Mouse (Mus musculus): ENCODE measurements around the gene Bpgm. TPM values are rescaled to one million over a fixed set of nuclear protein-coding genes. Genes with fewer than 3 reads are reported as not detected.

Bpgm gene
- polyA plus RNA-seq, 2 experiments, result 37.5 to 38.5 TPM

- ATAC-seq (ENCODE audit: low FRiP score, low read depth) (no peak), DNase-seq (ENCODE audit: low spot score) (no peak)
- no peak overlapping the region for H3K4me3 ChIP-seq (replicated peaks; ENCODE audit: low read length)
- H3K27me3 ChIP-seq (ENCODE audit: control insufficient read depth, insufficient read depth, low read length), result no peaks in the 10 kb centered on the region
- H3K4me2 ChIP-seq (replicated peaks; ENCODE audit: low read depth, low read length, severe bottlenecking), result no peak overlapping the region
- H3K9me3 ChIP-seq (ENCODE audit: control insufficient read depth, low read length), result no peaks in the 10 kb centered on the region
- TF ChIP-seq POLR2A (IDR thresholded peaks at IDR 0.05; ENCODE audit: borderline replicate concordance, extremely low read depth, insufficient read depth, insufficient read length), result no peak
- no peak overlapping the region for H3K9ac ChIP-seq (ENCODE audit: low read depth, low read length, severe bottlenecking)
- 75% methylated on average over 1 of the region's 1 CpGs for WGBS
- H3K36me3 ChIP-seq (ENCODE audit: control insufficient read depth, insufficient read depth, low read length), result no peaks in the 10 kb centered on the region
- no peak overlapping the region for H3K27ac ChIP-seq (replicated peaks; ENCODE audit: low read depth, low read length)
- no peaks in the 10 kb centered on the region for H3K4me1 ChIP-seq (ENCODE audit: control insufficient read depth, insufficient read depth, low read length)
Measured at GRCm38 (mm10) chr6:34448696-34449095, 27.3 kb upstream of the Bpgm start.

- no peak overlapping the region for H3K4me3 ChIP-seq (replicated peaks; ENCODE audit: low read length)
- H3K4me2 ChIP-seq (replicated peaks; ENCODE audit: low read depth, low read length, severe bottlenecking), result no peak overlapping the region
- H3K27ac ChIP-seq (replicated peaks; ENCODE audit: low read depth, low read length), result no peak overlapping the region
- no peaks in the 10 kb centered on the region for H3K27me3 ChIP-seq (ENCODE audit: control insufficient read depth, insufficient read depth, low read length)
- DNase-seq (ENCODE audit: low spot score), result no peak
- H3K9ac ChIP-seq (ENCODE audit: low read depth, low read length, severe bottlenecking), result no peak overlapping the region
- no peaks in the 10 kb centered on the region for H3K4me1 ChIP-seq (ENCODE audit: control insufficient read depth, insufficient read depth, low read length)
- ATAC-seq (ENCODE audit: low FRiP score, low read depth), result no peak
- TF ChIP-seq POLR2A (IDR thresholded peaks at IDR 0.05; ENCODE audit: borderline replicate concordance, extremely low read depth, insufficient read depth, insufficient read length), result no peak
- 70% methylated on average over 7 of the region's 7 CpGs for WGBS
- H3K36me3 ChIP-seq (ENCODE audit: control insufficient read depth, insufficient read depth, low read length), result no peaks in the 10 kb centered on the region
- H3K9me3 ChIP-seq (ENCODE audit: control insufficient read depth, low read length), result no peaks in the 10 kb centered on the region
Measured at GRCm38 (mm10) chr6:34452963-34453770, 22.8 kb upstream of the Bpgm start.

GRCm38 (mm10) chr6:34459456-34459855 is 16.6 kb upstream of the Bpgm start:
- no peaks in the 10 kb centered on the region for H3K4me1 ChIP-seq (ENCODE audit: control insufficient read depth, insufficient read depth, low read length)
- ATAC-seq (ENCODE audit: low FRiP score, low read depth) (no peak), DNase-seq (ENCODE audit: low spot score) (no peak)
- no peak overlapping the region for H3K4me3 ChIP-seq (replicated peaks; ENCODE audit: low read length)
- H3K9ac ChIP-seq (ENCODE audit: low read depth, low read length, severe bottlenecking), result no peak overlapping the region
- no peaks in the 10 kb centered on the region for H3K9me3 ChIP-seq (ENCODE audit: control insufficient read depth, low read length)
- H3K27ac ChIP-seq (replicated peaks; ENCODE audit: low read depth, low read length), result no peak overlapping the region
- H3K4me2 ChIP-seq (replicated peaks; ENCODE audit: low read depth, low read length, severe bottlenecking), result no peak overlapping the region
- no peaks in the 10 kb centered on the region for H3K36me3 ChIP-seq (ENCODE audit: control insufficient read depth, insufficient read depth, low read length)
- no peak for TF ChIP-seq POLR2A (IDR thresholded peaks at IDR 0.05; ENCODE audit: borderline replicate concordance, extremely low read depth, insufficient read depth, insufficient read length)
- H3K27me3 ChIP-seq (ENCODE audit: control insufficient read depth, insufficient read depth, low read length), result no peaks in the 10 kb centered on the region

- Histone ChIP-seq H3K27ac (replicated peaks; ENCODE audit: low read depth, low read length) (no peak overlapping the region), H3K27me3 (ENCODE audit: control insufficient read depth, insufficient read depth, low read length) (no peaks in the 10 kb centered on the region), H3K4me3 (replicated peaks; ENCODE audit: low read length) (no peak overlapping the region), H3K9me3 (ENCODE audit: control insufficient read depth, low read length) (no peaks in the 10 kb centered on the region), H3K4me1 (ENCODE audit: control insufficient read depth, insufficient read depth, low read length) (no peaks in the 10 kb centered on the region), H3K4me2 (replicated peaks; ENCODE audit: low read depth, low read length, severe bottlenecking) (no peak overlapping the region), H3K9ac (ENCODE audit: low read depth, low read length, severe bottlenecking) (no peak overlapping the region), H3K36me3 (ENCODE audit: control insufficient read depth, insufficient read depth, low read length) (no peaks in the 10 kb centered on the region)
- ATAC-seq (ENCODE audit: low FRiP score, low read depth) (no peak), DNase-seq (ENCODE audit: low spot score) (no peak)
- no peak for TF ChIP-seq POLR2A (IDR thresholded peaks at IDR 0.05; ENCODE audit: borderline replicate concordance, extremely low read depth, insufficient read depth, insufficient read length)
- 54% methylated on average over 4 of the region's 4 CpGs for WGBS
Measured at GRCm38 (mm10) chr6:34460651-34461050, 15.4 kb upstream of the Bpgm start.

- Histone ChIP-seq H3K9me3 (ENCODE audit: control insufficient read depth, low read length) (no peaks in the 10 kb centered on the region), H3K27ac (replicated peaks; ENCODE audit: low read depth, low read length) (no peak overlapping the region), H3K9ac (ENCODE audit: low read depth, low read length, severe bottlenecking) (no peak overlapping the region), H3K4me3 (replicated peaks; ENCODE audit: low read length) (no peak overlapping the region), H3K4me1 (ENCODE audit: control insufficient read depth, insufficient read depth, low read length) (no peaks in the 10 kb centered on the region), H3K36me3 (ENCODE audit: control insufficient read depth, insufficient read depth, low read length) (no peaks in the 10 kb centered on the region), H3K27me3 (ENCODE audit: control insufficient read depth, insufficient read depth, low read length) (no peaks in the 10 kb centered on the region), H3K4me2 (replicated peaks; ENCODE audit: low read depth, low read length, severe bottlenecking) (no peak overlapping the region)
- WGBS, result 60% methylated on average over 4 of the region's 4 CpGs
- TF ChIP-seq POLR2A (IDR thresholded peaks at IDR 0.05; ENCODE audit: borderline replicate concordance, extremely low read depth, insufficient read depth, insufficient read length), result no peak
- no peak for DNase-seq (ENCODE audit: low spot score)
- no peak for ATAC-seq (ENCODE audit: low FRiP score, low read depth)
Measured at GRCm38 (mm10) chr6:34463582-34463981, 12.4 kb upstream of the Bpgm start.

Measured in limb, embryonic 14.5 days (tissue).